8 mouse cellular contexts compared by ENCODE assay signal in genomic region chr5:100038714-100039601, GRCm38 (mm10). TPM values are rescaled to one million over a fixed set of nuclear protein-coding genes. Genes with fewer than 3 reads are reported as not detected.
DNase-seq lines count a peak whose midpoint lies in the region; ATAC-seq lines count a peak whose summit lies in the region.

No protein-coding gene starts in this region.

- WGBS in intestine, embryonic 14.5 days: under 1% methylated on average over 110 of the region's 113 CpGs

- H3K27ac ChIP-seq in intestine, embryonic 14.5 days (ENCODE audit: low read depth): peak overlapping the region; percentile 96

- peak overlapping the region; percentile 99 for H3K9ac ChIP-seq in intestine, embryonic 14.5 days (ENCODE audit: low read length)

- H3K36me3 ChIP-seq in intestine, embryonic 14.5 days (ENCODE audit: control insufficient read depth, insufficient read depth, low read length): peaks cover 40% of the 10 kb centered on the region

- H3K27me3 ChIP-seq in intestine, embryonic 14.5 days (replicated peaks; ENCODE audit: control insufficient read depth, insufficient read depth, low read length): no peaks in the 10 kb centered on the region

- intact Hi-C loops in gastrocnemius, postnatal 14 days (cut with DNase I; ENCODE audit: low total_unique reads): no loop called here
- intact Hi-C loops in left cerebral cortex, postnatal 10 days (cut with DNase I): loop anchor here (2.0 to 10.0 kb wide), 2 partner anchors 60 to 834 kb away; partner anchors contain the start of genes 4930524J08Rik and Hnrnpd

- H3K4me1 ChIP-seq in intestine, embryonic 14.5 days (replicated peaks; ENCODE audit: control insufficient read depth, insufficient read depth, low read length): peaks cover 32% of the 10 kb centered on the region

- peak overlapping the region; percentile 79 for H3K4me2 ChIP-seq in intestine, embryonic 14.5 days (ENCODE audit: low read length)

- H3K9me3 ChIP-seq in intestine, embryonic 14.5 days (ENCODE audit: control insufficient read depth, low read length): no peaks in the 10 kb centered on the region

- DNase-seq in adrenal gland, adult 18-20 months (ENCODE audit: low spot score in 2 of 2): peak; percentile 100
- peak; percentile 93 for DNase-seq in embryo, embryonic 10.5 days (ENCODE audit: low spot score)
- peak; percentile 97 for DNase-seq in gastrocnemius, postnatal 14 days
- DNase-seq in intestine, embryonic 14.5 days (ENCODE audit: low spot score): peak; percentile 98
- DNase-seq in left cerebral cortex, postnatal 10 days (ENCODE audit: extremely low spot score in 1 of 2, low spot score in 2 of 2): peak; percentile 94 to 97
- DNase-seq in right cerebral cortex, postnatal 10 days (ENCODE audit: low spot score in 2 of 2): peak; percentile 96 to 98
- peak; percentile 95 for DNase-seq in urinary bladder, postnatal 14 days (ENCODE audit: low spot score)

- ATAC-seq in intestine, embryonic 14.5 days (replicated peaks; ENCODE audit: low FRiP score, low TSS enrichment, low read depth): peak; percentile 67
- ATAC-seq in megakaryocyte progenitor cell, adult 5-6 weeks (replicated peaks; ENCODE audit: poor library complexity): peak; percentile 65

- H3K4me3 ChIP-seq in intestine, embryonic 14.5 days (ENCODE audit: low read depth, low read length): peak overlapping the region; percentile 99

RNA-seq across cellular contexts. Expression of gene Hnrnpdl, which starts 0.5 kb away (rescaled TPM):
- 100 to 1,000 TPM in 1 of 2 experiments, 10 to 100 TPM in 1; 89.6 to 124 TPM for total RNA-seq in adrenal gland, adult 18-20 months (2021)
- total RNA-seq in gastrocnemius, postnatal 14 days (2021): 10 to 100 TPM; 56.1 to 60.2 TPM
- 171 and 192 TPM in 2 replicates for polyA plus RNA-seq in intestine, embryonic 14.5 days (2014; fragmentation: Nextera tagmentation; extraction: Ambion mirVana)
- total RNA-seq in left cerebral cortex, postnatal 10 days (2021): 100 to 1,000 TPM; 198 to 200 TPM
- 283 and 299 TPM in 2 replicates for total RNA-seq in megakaryocyte progenitor cell, adult 5-6 weeks (2015)
- total RNA-seq in megakaryocyte progenitor cell, adult 5-6 weeks (2017): 415 and 496 TPM in 2 replicates

RNA-seq across cellular contexts. Expression of gene Enoph1, which starts 0.8 kb away (rescaled TPM):
- 10 to 100 TPM; 28.4 to 35.4 TPM for total RNA-seq in adrenal gland, adult 18-20 months (2021)
- total RNA-seq in gastrocnemius, postnatal 14 days (2021): 1 to 10 TPM; 6.2 to 6.9 TPM
- 49.8 and 51.7 TPM in 2 replicates for polyA plus RNA-seq in intestine, embryonic 14.5 days (2014; fragmentation: Nextera tagmentation; extraction: Ambion mirVana)
- total RNA-seq in left cerebral cortex, postnatal 10 days (2021): 10 to 100 TPM; 56.2 TPM
- total RNA-seq in megakaryocyte progenitor cell, adult 5-6 weeks (2015): 46.5 and 46.8 TPM in 2 replicates
- total RNA-seq in megakaryocyte progenitor cell, adult 5-6 weeks (2017): 45.9 and 47.4 TPM in 2 replicates

Comparison
In these comparisons a context has a peak if more than half of its experiments do, and no peak if none do; other contexts are left out.
1. Peak in every context shown above with its lines: DNase-seq, ATAC-seq, H3K4me3 ChIP-seq and H3K27ac ChIP-seq.